Mouse (Mus musculus) heart, embryonic 10.5 days (tissue): ENCODE measurements around the gene Ubtf. TPM values are rescaled to one million over a fixed set of nuclear protein-coding genes. Genes with fewer than 3 reads are reported as not detected.
"Not testable (repeated sequence)": the region's sequence is repeated elsewhere in the genome, so short reads cannot be mapped to it uniquely, and the experiment has no call there.

Source experiments
- DNase-seq: peaks from one replicate; pipeline ENCODE4 v3.0.0-alpha.2; 2017; ENCODE audit warnings: low spot score
- H3K27ac ChIP-seq: fragments of 300-500 bp; sonication (generic); 2 replicates; pipeline ENCODE4 v1.5.1; 2016; ENCODE audit warnings: mild to moderate bottlenecking
- H3K27me3 ChIP-seq: fragments of 300-500 bp; sonication (generic); 2 replicates; pipeline ENCODE4 v1.6.1; 2016; ENCODE audit warnings: mild to moderate bottlenecking; ENCODE audit not compliant: poor library complexity, insufficient read depth, severe bottlenecking
- H3K36me3 ChIP-seq: fragments of 300-500 bp; sonication (generic); 2 replicates; pipeline ENCODE4 v1.6.1; 2016; ENCODE audit warnings: mild to moderate bottlenecking, moderate library complexity
- H3K4me1 ChIP-seq: fragments of 300-500 bp; sonication (generic); 2 replicates; pipeline ENCODE4 v1.6.1; 2016; ENCODE audit warnings: mild to moderate bottlenecking
- H3K4me3 ChIP-seq: fragments of 300-500 bp; sonication (generic); 2 replicates; pipeline ENCODE4 v1.5.1; 2016; ENCODE audit warnings: mild to moderate bottlenecking, moderate library complexity
- H3K9me3 ChIP-seq: fragments of 300-500 bp; sonication (generic); 2 replicates; pipeline ENCODE4 v1.6.1; 2016; ENCODE audit warnings: mild to moderate bottlenecking, moderate library complexity
- WGBS: fragments of 180-500 bp; shearing (Covaris S2); methylation state at CpG from one replicate; pipeline ENCODE4 v1.1.7; 2016; 5-methylcytosine and 5-hydroxymethylcytosine counted together
- polyA plus RNA-seq: library from polyadenylated mRNA; unstranded; fragments of >200 nt; fragmentation: Nextera tagmentation; extraction: Ambion mirVana; gene quantifications from 2 replicates; pipeline ENCODE4 v1.2.1, GENCODE M21; 2016

Ubtf gene
- 60.4 and 75.4 TPM in 2 replicates for polyA plus RNA-seq

DNA sequence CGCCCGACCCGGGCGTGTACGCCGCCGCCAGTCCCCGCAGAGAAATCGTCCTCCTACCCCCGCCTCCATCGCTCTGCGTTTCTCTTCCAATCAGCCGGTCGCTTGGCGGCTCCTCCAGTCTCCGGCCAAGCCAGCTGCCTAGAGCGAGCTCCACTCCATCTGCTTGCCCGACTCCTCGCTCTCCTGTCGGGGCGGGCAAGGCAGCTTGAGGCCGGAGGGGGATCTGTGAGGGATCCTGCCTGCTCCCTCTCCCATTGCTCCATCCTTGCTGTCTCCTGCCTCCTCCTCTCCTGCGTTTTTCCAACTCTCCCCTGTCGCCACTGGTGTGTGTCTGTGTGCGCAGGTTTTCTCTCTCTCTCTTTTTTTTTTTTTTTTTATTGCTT is at the start of gene Ubtf:
TSS of gene Ubtf (minus strand) at position 333 of the 383 bp plus-strand sequence.
- WGBS = 0% methylated on average over 25 of the region's 25 CpGs

GRCm38 (mm10) chr11:102369263-102369662 is 49.7 kb upstream of the Ubtf start:
- 83% methylated on average over 4 of the region's 4 CpGs for WGBS
- Histone ChIP-seq H3K36me3 (no peaks in the 10 kb centered on the region), H3K4me3 (no peak overlapping the region), H3K9me3 (no peaks in the 10 kb centered on the region), H3K4me1 (peaks cover 24% of the 10 kb centered on the region), H3K27me3 (peaks cover 29% of the 10 kb centered on the region), H3K27ac (peak overlapping the region; percentile 65; the same call in 1 of the 2 replicates)
- DNase-seq = no peak

More for the DNA sequence above, at the start of gene Ubtf:
- peak within 1 kb of the TSS; percentile 99 for H3K4me3 ChIP-seq
- peak within 1 kb of the TSS; percentile 100 for H3K27ac ChIP-seq
- H3K4me1 ChIP-seq = peaks cover 25% of the 10 kb centered on the region
- H3K36me3 ChIP-seq = peaks cover 6% of the 10 kb centered on the region
- no peaks in the 10 kb centered on the region; the same call in 1 of the 2 replicates for H3K27me3 ChIP-seq
- H3K9me3 ChIP-seq = no peaks in the 10 kb centered on the region
- peak; percentile 90 for DNase-seq

GRCm38 (mm10) chr11:102368347-102368746 is 48.8 kb upstream of the Ubtf start:
- H3K36me3 ChIP-seq = no peaks in the 10 kb centered on the region
- 73% methylated on average over 5 of the region's 5 CpGs for WGBS
- no peak overlapping the region for H3K4me3 ChIP-seq
- no peak for DNase-seq
- peaks cover 25% of the 10 kb centered on the region for H3K4me1 ChIP-seq
- peak overlapping the region; percentile 22; the same call in 1 of the 2 replicates for H3K27ac ChIP-seq
- peaks cover 24% of the 10 kb centered on the region; the same call in 1 of the 2 replicates for H3K27me3 ChIP-seq
- H3K9me3 ChIP-seq = no peaks in the 10 kb centered on the region

DNA sequence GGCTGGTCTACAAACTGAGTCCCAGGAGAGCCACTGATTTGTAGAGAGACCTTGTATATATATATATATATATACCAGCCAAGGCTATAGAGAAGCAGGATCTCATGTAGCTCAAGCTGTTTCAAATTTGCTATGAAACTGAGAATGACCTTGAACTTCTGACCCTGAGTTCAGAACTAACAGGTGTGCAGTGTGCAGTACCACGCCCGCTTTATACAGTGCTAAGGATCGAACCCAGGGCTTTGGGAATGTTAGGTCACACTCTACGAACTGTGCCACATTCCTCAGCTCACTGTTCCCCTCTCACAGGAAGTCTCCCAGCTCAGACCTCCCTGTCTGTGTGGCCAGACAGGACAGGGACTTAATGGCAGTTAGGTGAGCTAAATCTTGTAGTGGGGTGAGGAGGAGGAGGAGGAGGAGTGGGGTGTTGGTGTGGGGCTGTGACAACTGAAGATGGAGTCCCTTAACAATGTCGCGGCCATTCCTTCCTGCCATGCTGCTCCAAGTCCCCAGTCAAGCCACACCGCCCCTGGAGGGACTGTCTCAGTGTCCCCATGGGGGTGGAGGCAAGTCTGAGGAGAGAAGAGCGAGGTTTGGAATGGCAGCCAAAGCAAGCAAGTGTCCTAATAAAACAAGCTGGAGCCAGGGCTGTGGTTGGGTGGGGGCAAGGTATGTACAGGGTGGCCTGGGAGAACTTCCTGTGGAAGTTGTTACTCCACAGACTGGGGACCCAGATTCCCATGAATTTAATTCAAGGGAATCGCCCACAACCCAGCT is 48.1 kb upstream of the Ubtf start:
- H3K27ac ChIP-seq = peak overlapping the region; percentile 22; the same call in 1 of the 2 replicates
- no peak for DNase-seq
- H3K9me3 ChIP-seq = no peaks in the 10 kb centered on the region
- WGBS = 75% methylated on average over 9 of the region's 9 CpGs
- H3K4me1 ChIP-seq = peaks cover 20% of the 10 kb centered on the region
- peaks cover 23% of the 10 kb centered on the region for H3K27me3 ChIP-seq
- no peak overlapping the region for H3K4me3 ChIP-seq
- H3K36me3 ChIP-seq = no peaks in the 10 kb centered on the region

- H3K4me1 ChIP-seq = peaks cover 18% of the 10 kb centered on the region
- 73% methylated on average over 8 of the region's 8 CpGs for WGBS
- 0 out of 2 replicates have a peak within 1 kb of the TSS, but pooled peaks have one; percentile 47 for H3K4me3 ChIP-seq
- H3K27me3 ChIP-seq = peaks cover 34% of the 10 kb centered on the region
- not testable (repeated sequence) for H3K9me3 ChIP-seq, DNase-seq, H3K36me3 ChIP-seq
- peak within 1 kb of the TSS; percentile 78 for H3K27ac ChIP-seq
These were observed 46.6 kb upstream of the Ubtf start, which contains the start of gene Slc4a1 for GRCm38 (mm10) chr11:102366103-102366502. TSS of gene Slc4a1 (minus strand) at chr11:102366203.

GRCm38 (mm10) chr11:102365699-102366098 is 46.2 kb upstream of the Ubtf start:
- 33% methylated on average over 4 of the region's 4 CpGs for WGBS
- no peaks in the 10 kb centered on the region for H3K9me3 ChIP-seq
- peak overlapping the region; percentile 78; the same call in 1 of the 2 replicates for H3K27ac ChIP-seq
- peaks cover 36% of the 10 kb centered on the region for H3K27me3 ChIP-seq
- H3K4me1 ChIP-seq = peaks cover 18% of the 10 kb centered on the region
- H3K36me3 ChIP-seq = no peaks in the 10 kb centered on the region
- no peak overlapping the region for H3K4me3 ChIP-seq
- no peak for DNase-seq

- H3K27ac ChIP-seq = peak overlapping the region; percentile 78
- peak overlapping the region; percentile 47 for H3K4me3 ChIP-seq
- H3K27me3 ChIP-seq = peaks cover 36% of the 10 kb centered on the region
- whole genome bisulfite sequencing = 66% methylated on average over 14 of the region's 14 CpGs
- no peaks in the 10 kb centered on the region for H3K9me3 ChIP-seq
- peaks cover 16% of the 10 kb centered on the region for H3K4me1 ChIP-seq
- DNase-seq = peak; percentile 95
- no peaks in the 10 kb centered on the region for H3K36me3 ChIP-seq
These were observed 45.2 kb upstream of the Ubtf start for GRCm38 (mm10) chr11:102364570-102365371.

GRCm38 (mm10) chr11:102363623-102364022 is 44.1 kb upstream of the Ubtf start:
- H3K27me3 ChIP-seq = peaks cover 42% of the 10 kb centered on the region
- no peaks in the 10 kb centered on the region for H3K9me3 ChIP-seq
- H3K27ac ChIP-seq = peak overlapping the region; percentile 78; the same call in 1 of the 2 replicates
- WGBS = 21% methylated on average over 2 of the region's 2 CpGs
- no peaks in the 10 kb centered on the region for H3K36me3 ChIP-seq
- H3K4me3 ChIP-seq = peak overlapping the region; percentile 47
- peak; percentile 96 for DNase-seq
- H3K4me1 ChIP-seq = peaks cover 8% of the 10 kb centered on the region; the same call in 1 of the 2 replicates

DNA sequence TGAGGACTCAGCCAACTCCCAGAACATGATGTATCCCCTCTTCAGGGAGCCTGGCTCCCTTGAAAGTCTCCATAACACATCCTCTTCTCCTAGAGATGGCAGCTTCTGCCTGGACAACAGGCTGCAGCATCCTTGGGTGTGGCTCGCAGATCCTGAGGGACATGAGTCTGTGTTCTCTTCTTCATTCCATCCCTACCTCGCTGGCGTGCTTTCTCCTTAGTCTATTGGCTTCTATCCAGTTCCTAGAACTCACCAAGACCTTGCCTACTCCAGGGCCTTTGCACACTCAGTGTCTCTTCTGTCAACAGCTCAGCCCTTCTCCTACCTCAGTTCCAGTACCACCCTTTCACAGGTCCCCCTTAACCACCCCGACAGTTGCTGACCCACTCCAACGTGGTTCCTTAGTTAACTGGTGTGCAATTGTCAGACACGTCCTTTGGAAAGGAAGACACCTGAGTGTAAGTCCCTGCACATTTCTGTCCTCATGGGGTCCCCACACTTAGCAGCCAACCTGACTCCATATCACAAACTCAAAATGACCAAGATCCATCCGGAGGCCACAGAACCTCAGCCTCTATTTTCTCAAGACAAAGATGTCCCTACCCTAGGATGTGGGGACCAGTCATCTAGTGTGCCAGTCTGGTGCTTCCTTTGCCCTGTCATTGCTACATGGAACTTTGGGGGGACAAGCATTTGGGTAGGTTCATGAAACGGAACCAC is 42.4 kb upstream of the Ubtf start:
- Histone ChIP-seq H3K27ac (peak overlapping the region; percentile 69; the same call in 1 of the 2 replicates), H3K9me3 (no peaks in the 10 kb centered on the region), H3K27me3 (peaks cover 59% of the 10 kb centered on the region), H3K36me3 (no peaks in the 10 kb centered on the region), H3K4me1 (peaks cover 8% of the 10 kb centered on the region; the same call in 1 of the 2 replicates), H3K4me3 (peak overlapping the region; percentile 47)
- 75% methylated on average over 8 of the region's 8 CpGs for whole genome bisulfite sequencing
- DNase-seq = no peak

DNA sequence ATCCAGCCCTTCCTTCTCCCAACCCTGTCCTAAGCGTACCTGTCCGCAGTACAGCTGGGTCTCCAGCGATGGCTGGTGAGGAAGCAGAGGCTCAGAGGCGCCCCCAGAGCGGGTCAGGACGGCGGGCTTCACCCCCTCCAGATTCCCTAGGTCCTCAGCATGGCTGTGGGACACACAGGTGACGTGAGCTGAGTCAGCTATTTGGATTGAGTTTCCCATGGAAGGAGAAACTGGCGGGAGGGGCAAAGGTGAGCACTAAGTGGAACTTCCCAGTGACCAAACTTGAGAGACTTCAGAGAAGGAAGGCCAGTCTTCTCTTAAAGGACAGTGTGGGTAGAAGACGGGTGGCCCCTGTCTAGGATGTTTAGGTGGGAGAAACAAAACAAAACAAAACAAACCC is 38.8 kb upstream of the Ubtf start:
- Histone ChIP-seq H3K9me3 (no peaks in the 10 kb centered on the region), H3K27ac (no peak overlapping the region), H3K36me3 (no peaks in the 10 kb centered on the region), H3K4me1 (no peaks in the 10 kb centered on the region; the same call in 1 of the 2 replicates), H3K27me3 (peaks cover 70% of the 10 kb centered on the region), H3K4me3 (no peak overlapping the region)
- DNase-seq = no peak
- WGBS = 59% methylated on average over 10 of the region's 10 CpGs

DNA sequence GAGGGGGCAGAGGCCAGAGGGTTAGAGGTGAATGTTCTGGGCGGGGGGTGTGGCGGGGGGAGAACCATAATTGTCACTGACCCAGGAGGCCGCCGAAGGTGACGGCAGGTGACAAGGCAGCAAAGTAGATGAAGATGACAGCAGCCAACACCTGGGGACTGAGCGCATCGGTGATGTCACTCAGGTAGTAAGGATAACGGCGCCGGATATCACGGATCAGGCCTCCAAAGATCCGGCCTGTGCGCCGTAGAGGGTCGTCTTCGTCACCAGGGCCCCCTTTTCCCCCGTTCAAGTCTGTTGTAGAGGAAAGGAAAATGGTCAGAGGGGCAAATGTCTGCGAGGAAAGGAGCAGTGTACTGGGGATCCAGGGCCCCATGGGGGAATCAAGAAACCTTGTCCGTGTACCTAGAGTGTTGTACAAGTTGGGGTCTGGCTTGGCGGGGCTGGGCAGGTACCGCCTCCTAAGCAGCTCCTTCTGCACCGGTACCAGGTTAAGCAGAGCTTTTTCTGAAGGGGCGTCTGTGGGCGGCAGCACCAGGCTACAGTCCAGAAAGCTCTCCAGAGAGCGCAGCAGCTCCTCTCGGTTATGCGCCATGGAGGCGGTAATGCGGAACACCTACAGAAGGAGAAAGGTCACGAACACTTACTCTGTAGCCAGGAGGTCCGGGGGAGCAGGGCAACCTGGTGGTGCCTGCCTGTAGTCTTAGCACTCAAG is 37.3 kb upstream of the Ubtf start:
- Histone ChIP-seq H3K36me3 (0 out of 2 replicates have a peak, but pooled peaks cover 3% of the 10 kb centered on the region), H3K4me1 (no peaks in the 10 kb centered on the region; the same call in 1 of the 2 replicates), H3K4me3 (no peak overlapping the region), H3K27ac (no peak overlapping the region), H3K27me3 (peaks cover 73% of the 10 kb centered on the region), H3K9me3 (no peaks in the 10 kb centered on the region)
- WGBS = 54% methylated on average over 31 of the region's 31 CpGs
- no peak for DNase-seq

DNA sequence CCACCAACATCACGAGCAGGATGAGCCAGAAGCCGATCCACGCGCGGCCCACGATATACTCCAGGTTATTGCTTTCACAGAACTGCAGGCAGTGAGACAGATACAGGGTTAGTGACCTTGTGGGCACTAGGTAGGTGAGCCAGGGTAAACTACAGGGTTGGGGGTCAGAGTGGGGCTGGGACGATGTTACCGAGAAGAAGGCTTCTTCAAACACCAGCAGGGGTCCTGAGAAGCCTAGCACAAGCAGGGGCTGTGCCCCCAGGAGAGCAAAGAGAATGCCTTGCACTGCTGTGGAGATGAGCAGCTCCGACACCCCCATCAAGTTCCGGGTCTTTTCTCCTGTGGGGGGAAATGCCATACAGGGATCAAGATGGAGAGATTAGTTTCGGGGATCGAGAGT is 36.6 kb upstream of the Ubtf start:
- H3K4me1 ChIP-seq = no peaks in the 10 kb centered on the region; the same call in 1 of the 2 replicates
- WGBS = 74% methylated on average over 12 of the region's 12 CpGs
- H3K9me3 ChIP-seq = no peaks in the 10 kb centered on the region
- H3K4me3 ChIP-seq = no peak overlapping the region
- DNase-seq = no peak
- H3K27ac ChIP-seq = no peak overlapping the region
- H3K36me3 ChIP-seq = 0 out of 2 replicates have a peak, but pooled peaks cover 3% of the 10 kb centered on the region
- peaks cover 71% of the 10 kb centered on the region for H3K27me3 ChIP-seq
